ENCODE assay signal across 28 mouse cellular contexts in genomic region chr1:140624918-140625317, GRCm38 (mm10).
"Had no signal": no experiment of that assay in that cellular context is flagged by ENCODE, and none has a peak within 500 bp of the region (broad histone marks: within the 10 kb centered on the region; RNA-seq: fewer than 3 reads in every experiment).

No protein-coding gene starts in this region.

- ATAC-seq: forebrain, embryonic 13.5 days; forebrain, embryonic 14.5 days; forebrain, embryonic 15.5 days; forebrain, embryonic 16.5 days; forebrain, postnatal 0 days had no signal

- H3K27ac ChIP-seq: embryonic facial prominence, embryonic 10.5 days; embryonic facial prominence, embryonic 12.5 days; embryonic facial prominence, embryonic 13.5 days; embryonic facial prominence, embryonic 15.5 days; forebrain, embryonic 10.5 days; forebrain, embryonic 12.5 days; forebrain, embryonic 13.5 days; forebrain, embryonic 15.5 days; gastrocnemius, adult 2 months had no signal

- H3K27me3 ChIP-seq: embryonic facial prominence, embryonic 12.5 days; embryonic facial prominence, embryonic 13.5 days; embryonic facial prominence, embryonic 15.5 days; forebrain, embryonic 12.5 days; forebrain, embryonic 13.5 days; forebrain, embryonic 15.5 days had no signal

- DNase-seq: cerebellum, adult 2 months; cerebellum, adult 8-10 months; cerebellum, adult 9-10 months; cerebellum, adult 9-11 months; cerebellum, postnatal 10 days; cerebellum, postnatal 14 days; cerebellum, postnatal 25 days; cerebellum, postnatal 36 days; embryo, embryonic 11 days; forebrain, postnatal 0 days; gastrocnemius, adult 2 months; gastrocnemius, postnatal 10 days; gastrocnemius, postnatal 14 days; gastrocnemius, postnatal 25 days; gastrocnemius, postnatal 36 days; heart, adult 11 months; heart, adult 18-20 months had no signal

- H3K4me1 ChIP-seq: embryonic facial prominence, embryonic 10.5 days; embryonic facial prominence, embryonic 12.5 days; embryonic facial prominence, embryonic 13.5 days; embryonic facial prominence, embryonic 15.5 days; forebrain, embryonic 10.5 days; forebrain, embryonic 12.5 days; forebrain, embryonic 13.5 days; forebrain, embryonic 15.5 days had no signal

- H3K4me2 ChIP-seq: embryonic facial prominence, embryonic 12.5 days; embryonic facial prominence, embryonic 13.5 days; embryonic facial prominence, embryonic 15.5 days; forebrain, embryonic 12.5 days; forebrain, embryonic 13.5 days; forebrain, embryonic 15.5 days had no signal

- H3K9ac ChIP-seq: embryonic facial prominence, embryonic 12.5 days; embryonic facial prominence, embryonic 13.5 days; embryonic facial prominence, embryonic 15.5 days; forebrain, embryonic 12.5 days; forebrain, embryonic 13.5 days; forebrain, embryonic 15.5 days; forebrain, postnatal 0 days had no signal

- H3K36me3 ChIP-seq: embryonic facial prominence, embryonic 10.5 days; embryonic facial prominence, embryonic 12.5 days; embryonic facial prominence, embryonic 13.5 days; embryonic facial prominence, embryonic 15.5 days; forebrain, embryonic 10.5 days; forebrain, embryonic 12.5 days; forebrain, embryonic 15.5 days had no signal

- H3K9me3 ChIP-seq: embryonic facial prominence, embryonic 10.5 days; embryonic facial prominence, embryonic 12.5 days; embryonic facial prominence, embryonic 13.5 days; embryonic facial prominence, embryonic 15.5 days; forebrain, embryonic 10.5 days; forebrain, embryonic 12.5 days; forebrain, embryonic 13.5 days; forebrain, embryonic 15.5 days had no signal

- H3K4me3 ChIP-seq: embryonic facial prominence, embryonic 10.5 days; embryonic facial prominence, embryonic 12.5 days; embryonic facial prominence, embryonic 13.5 days; embryonic facial prominence, embryonic 15.5 days; erythroblast, embryonic 14.5 days; forebrain, embryonic 10.5 days; forebrain, embryonic 12.5 days; forebrain, embryonic 13.5 days; forebrain, embryonic 15.5 days; gastrocnemius, adult 2 months had no signal
